Mouse (Mus musculus) limb, embryonic 12.5 days (tissue): ENCODE measurements around the gene Ergic1. TPM values are rescaled to one million over a fixed set of nuclear protein-coding genes. Genes with fewer than 3 reads are reported as not detected.

Experiments
- ATAC-seq: fragments of 200-750 bp; cut with Nextera tagmentation; 2 replicates; pipeline ENCODE4 v1.8.0; 2017; ENCODE audit warnings: low read depth, moderate TSS enrichment; ENCODE audit not compliant: insufficient number of reproducible peaks, insufficient read depth, low FRiP score, low TSS enrichment
- H3K27ac ChIP-seq: fragments of 300-500 bp; sonication (generic); 2 replicates; pipeline ENCODE4 v1.5.1; 2016; ENCODE audit warnings: mild to moderate bottlenecking, moderate library complexity
- H3K27me3 ChIP-seq: fragments of 300-500 bp; sonication (generic); 2 replicates; pipeline ENCODE4 v1.6.1; 2016; ENCODE audit warnings: mild to moderate bottlenecking, moderate library complexity
- H3K36me3 ChIP-seq: fragments of 300-500 bp; sonication (generic); 2 replicates; pipeline ENCODE4 v1.6.1; 2016; ENCODE audit warnings: mild to moderate bottlenecking, moderate library complexity
- H3K4me1 ChIP-seq: fragments of 300-500 bp; sonication (generic); replicated peaks from 2 replicates; pipeline ENCODE4 v1.6.1; 2016
- H3K4me2 ChIP-seq: fragments of 300-500 bp; sonication (generic); 2 replicates; pipeline ENCODE4 v1.6.1; 2016; ENCODE audit warnings: mild to moderate bottlenecking, moderate library complexity
- H3K4me3 ChIP-seq: fragments of 300-500 bp; sonication (generic); replicated peaks from 2 replicates; pipeline ENCODE4 v1.5.1; 2016; ENCODE audit warnings: mild to moderate bottlenecking
- H3K9ac ChIP-seq: fragments of 300-500 bp; sonication (generic); replicated peaks from 2 replicates; pipeline ENCODE4 v1.6.1; 2016; ENCODE audit warnings: mild to moderate bottlenecking, moderate library complexity
- H3K9me3 ChIP-seq: fragments of 300-500 bp; sonication (generic); 2 replicates; pipeline ENCODE4 v1.6.1; 2016; ENCODE audit warnings: mild to moderate bottlenecking, moderate library complexity
- WGBS: fragments of 180-500 bp; shearing (Covaris S2); methylation state at CpG from one replicate; pipeline ENCODE4 v1.1.7; 2016; 5-methylcytosine and 5-hydroxymethylcytosine counted together
- polyA plus RNA-seq: library from polyadenylated mRNA; unstranded; fragments of >200 nt; fragmentation: Nextera tagmentation; extraction: Ambion mirVana; gene quantifications from 2 replicates; pipeline ENCODE4 v1.2.1, GENCODE M21; 2016

Gene Ergic1
- polyA plus RNA-seq, 1 experiment from 2014 or later: 90.7 TPM

DNA sequence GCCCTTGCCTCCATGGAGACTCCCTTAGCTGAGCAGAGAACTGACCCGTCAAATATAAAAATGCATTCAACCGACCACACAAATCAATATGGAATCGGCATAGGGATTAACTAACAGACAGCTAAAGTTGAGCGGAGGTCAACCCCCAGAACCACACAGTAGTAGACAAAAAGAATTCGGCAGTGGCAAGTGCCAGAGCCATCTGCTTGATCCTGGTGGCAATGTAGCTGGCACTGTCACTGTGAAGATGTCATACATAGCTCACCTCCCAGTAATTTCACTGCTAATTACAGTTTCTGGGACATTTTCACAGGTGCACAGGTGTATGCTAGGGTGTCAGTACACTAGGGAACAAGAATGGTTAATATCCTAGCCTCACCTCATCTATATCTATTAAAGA is 21.2 kb upstream of the Ergic1 start:
- no peaks in the 10 kb centered on the region for H3K4me1 ChIP-seq
- H3K4me2 ChIP-seq: no peak overlapping the region
- H3K27me3 ChIP-seq: no peaks in the 10 kb centered on the region
- no peak overlapping the region for H3K4me3 ChIP-seq
- ATAC-seq: no peak
- 87% methylated on average over 5 of the region's 5 CpGs for WGBS
- H3K9ac ChIP-seq: no peak overlapping the region
- H3K9me3 ChIP-seq: no peaks in the 10 kb centered on the region
- H3K36me3 ChIP-seq: no peaks in the 10 kb centered on the region
- H3K27ac ChIP-seq: no peak overlapping the region

- Histone ChIP-seq H3K9ac (no peak overlapping the region), H3K27ac (no peak overlapping the region), H3K4me2 (no peak overlapping the region), H3K9me3 (no peaks in the 10 kb centered on the region), H3K4me1 (peaks cover 12% of the 10 kb centered on the region), H3K36me3 (no peaks in the 10 kb centered on the region), H3K4me3 (no peak overlapping the region), H3K27me3 (peaks cover 11% of the 10 kb centered on the region)
- ATAC-seq: no peak
- WGBS: 85% methylated on average over 8 of the region's 8 CpGs
These were observed 16.8 kb upstream of the Ergic1 start for GRCm38 (mm10) chr17:26544319-26544963.

DNA sequence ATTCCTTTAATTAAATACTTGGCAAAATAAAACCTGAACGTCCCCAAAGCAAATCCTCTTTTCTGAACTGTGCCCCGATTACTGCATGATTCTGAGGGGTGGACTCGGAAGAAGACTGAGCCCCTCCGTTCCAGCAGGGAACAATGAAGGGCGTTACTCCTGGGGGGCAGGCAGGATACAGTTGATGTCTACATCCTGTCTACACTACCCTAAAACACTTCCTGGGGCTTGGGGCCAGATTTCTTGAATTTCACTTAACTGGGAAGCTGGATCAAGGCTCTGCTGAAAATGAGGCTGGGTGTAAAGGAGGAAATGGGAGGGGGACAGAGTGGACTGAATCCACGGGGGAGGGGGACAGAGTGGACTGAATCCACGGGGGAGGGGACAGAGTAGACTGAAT is 13.5 kb upstream of the Ergic1 start:
- Histone ChIP-seq H3K4me2 (no peak overlapping the region), H3K4me3 (no peak overlapping the region), H3K9me3 (no peaks in the 10 kb centered on the region), H3K4me1 (peaks cover 13% of the 10 kb centered on the region), H3K36me3 (no peaks in the 10 kb centered on the region), H3K27me3 (peaks cover 20% of the 10 kb centered on the region), H3K27ac (no peak overlapping the region), H3K9ac (no peak overlapping the region)
- 27% methylated on average over 6 of the region's 7 CpGs for WGBS
- ATAC-seq: no peak

DNA sequence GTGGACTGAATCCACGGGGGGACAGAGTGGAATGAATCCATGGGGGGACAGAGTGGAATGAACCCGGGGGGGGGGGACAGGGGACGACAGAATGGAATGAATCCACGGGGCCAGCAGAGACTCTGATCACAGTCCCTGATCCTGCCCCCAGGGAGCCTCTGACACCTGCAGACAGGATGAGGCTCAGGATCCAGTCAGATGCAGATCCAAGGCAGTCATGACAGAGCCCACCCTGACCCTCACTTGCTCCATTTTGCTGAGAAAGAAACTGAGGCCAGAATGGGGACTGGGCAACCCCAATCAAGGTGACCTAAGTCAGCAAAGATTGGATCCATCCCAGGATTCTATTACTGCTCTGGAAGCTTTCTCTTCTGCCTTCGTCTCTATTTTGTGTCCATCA is 12.7 kb upstream of the Ergic1 start:
- Histone ChIP-seq H3K9ac (no peak overlapping the region), H3K27ac (no peak overlapping the region), H3K27me3 (peaks cover 20% of the 10 kb centered on the region), H3K4me1 (peaks cover 13% of the 10 kb centered on the region), H3K4me3 (no peak overlapping the region), H3K4me2 (peak overlapping the region; percentile 13; the same call in 1 of the 2 replicates), H3K9me3 (no peaks in the 10 kb centered on the region), H3K36me3 (no peaks in the 10 kb centered on the region)
- peak; percentile 31; the same call in 1 of the 2 replicates for ATAC-seq
- WGBS: 6% methylated on average over 4 of the region's 5 CpGs

- Histone ChIP-seq H3K36me3 (no peaks in the 10 kb centered on the region), H3K27ac (no peak overlapping the region), H3K9ac (no peak overlapping the region), H3K27me3 (peaks cover 20% of the 10 kb centered on the region), H3K4me1 (peaks cover 13% of the 10 kb centered on the region), H3K4me2 (peak overlapping the region; percentile 13; the same call in 1 of the 2 replicates), H3K9me3 (no peaks in the 10 kb centered on the region), H3K4me3 (no peak overlapping the region)
- no peak for ATAC-seq
- 10% methylated on average over 12 of the region's 12 CpGs for whole genome bisulfite sequencing
These were observed 12.0 kb upstream of the Ergic1 start for GRCm38 (mm10) chr17:26549148-26549809.

- Histone ChIP-seq H3K27ac (no peak overlapping the region), H3K9me3 (no peaks in the 10 kb centered on the region), H3K27me3 (peaks cover 20% of the 10 kb centered on the region), H3K4me3 (no peak overlapping the region), H3K36me3 (no peaks in the 10 kb centered on the region), H3K4me2 (no peak overlapping the region), H3K4me1 (peaks cover 13% of the 10 kb centered on the region), H3K9ac (no peak overlapping the region)
- ATAC-seq: no peak
- WGBS: 82% methylated on average over 6 of the region's 6 CpGs
These were observed 10.2 kb upstream of the Ergic1 start for GRCm38 (mm10) chr17:26551104-26551503.

GRCm38 (mm10) chr17:26553033-26553432 is 8.3 kb upstream of the Ergic1 start:
- Histone ChIP-seq H3K27ac (no peak overlapping the region), H3K9me3 (no peaks in the 10 kb centered on the region), H3K4me2 (no peak overlapping the region), H3K36me3 (no peaks in the 10 kb centered on the region), H3K9ac (no peak overlapping the region), H3K4me3 (no peak overlapping the region), H3K27me3 (peaks cover 20% of the 10 kb centered on the region), H3K4me1 (peaks cover 10% of the 10 kb centered on the region)
- 68% methylated on average over 3 of the region's 3 CpGs for WGBS
- ATAC-seq: no peak

DNA sequence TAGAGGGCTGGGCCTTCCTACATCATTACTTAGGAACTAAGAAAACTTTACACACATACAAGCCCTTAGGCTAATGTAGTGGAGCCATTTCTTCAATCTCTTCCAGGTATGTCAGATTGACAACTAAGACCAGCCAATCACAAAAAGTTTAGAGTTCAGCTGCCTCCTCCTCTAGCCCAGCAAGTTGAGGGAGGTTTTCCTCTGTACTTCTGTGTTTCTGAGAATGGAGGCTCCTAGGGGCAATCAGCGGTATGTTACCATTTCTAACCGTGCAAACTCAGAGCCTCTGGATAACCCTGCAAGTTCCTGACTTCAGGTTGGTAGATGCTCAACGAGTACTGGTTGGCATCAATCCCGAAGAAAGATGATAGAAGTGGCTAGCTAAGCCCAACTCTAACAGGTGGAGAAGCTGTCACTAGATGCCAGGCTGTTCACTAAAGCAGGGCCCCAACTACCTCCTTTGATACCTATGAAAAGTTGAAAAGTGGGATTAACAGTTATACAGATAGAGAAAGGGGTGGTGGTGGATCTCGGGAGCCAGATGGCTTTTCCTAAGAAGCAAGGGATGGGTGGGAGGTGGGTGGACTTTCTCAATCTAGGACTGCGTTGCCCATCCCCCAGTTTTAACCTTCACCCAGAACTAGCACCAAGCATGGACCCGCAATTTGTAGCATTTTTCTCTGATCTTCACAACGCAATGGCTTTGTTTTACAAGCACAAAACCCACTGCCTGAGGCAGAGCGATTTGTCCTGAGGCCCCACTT is 581 bp upstream of the Ergic1 start:
- H3K4me2 ChIP-seq: peak overlapping the region; percentile 94
- 0 out of 2 replicates have a peak, but pooled peaks cover under 1% of the 10 kb centered on the region for H3K9me3 ChIP-seq
- no peaks in the 10 kb centered on the region for H3K27me3 ChIP-seq
- peak overlapping the region; percentile 90 for H3K4me3 ChIP-seq
- H3K4me1 ChIP-seq: peaks cover 18% of the 10 kb centered on the region
- peak overlapping the region; percentile 84 for H3K27ac ChIP-seq
- ATAC-seq: peak; percentile 26
- H3K9ac ChIP-seq: peak overlapping the region; percentile 86
- 35% methylated on average over 9 of the region's 9 CpGs for WGBS
- H3K36me3 ChIP-seq: peaks cover 25% of the 10 kb centered on the region

- H3K9me3 ChIP-seq: peaks cover 10% of the 10 kb centered on the region; the same call in 1 of the 2 replicates
- peaks cover 18% of the 10 kb centered on the region for H3K4me1 ChIP-seq
- H3K27ac ChIP-seq: peak within 1 kb of the TSS; percentile 84
- H3K4me2 ChIP-seq: peak within 1 kb of the TSS; percentile 94
- 1% methylated on average over 25 of the region's 25 CpGs for WGBS
- H3K9ac ChIP-seq: peak within 1 kb of the TSS; percentile 86
- ATAC-seq: peak; percentile 88
- peak within 1 kb of the TSS; percentile 90 for H3K4me3 ChIP-seq
- peaks cover 35% of the 10 kb centered on the region for H3K36me3 ChIP-seq
- H3K27me3 ChIP-seq: no peaks in the 10 kb centered on the region
These were observed 427 bp downstream of the Ergic1 start, which contains the start of gene Dusp1 for GRCm38 (mm10) chr17:26561651-26562181. Dusp1 (minus strand) TSS chr17:26562128.

GRCm38 (mm10) chr17:26562292-26562691 is 1.0 kb downstream of the Ergic1 start:
- H3K27me3 ChIP-seq: no peaks in the 10 kb centered on the region
- peaks cover 40% of the 10 kb centered on the region for H3K36me3 ChIP-seq
- peak overlapping the region; percentile 90 for H3K4me3 ChIP-seq
- H3K9ac ChIP-seq: peak overlapping the region; percentile 86
- peak overlapping the region; percentile 94 for H3K4me2 ChIP-seq
- 73% methylated on average over 4 of the region's 4 CpGs for WGBS
- peak overlapping the region; percentile 84; the same call in 1 of the 2 replicates for H3K27ac ChIP-seq
- no peak for ATAC-seq
- peaks cover 10% of the 10 kb centered on the region; the same call in 1 of the 2 replicates for H3K9me3 ChIP-seq
- peaks cover 18% of the 10 kb centered on the region for H3K4me1 ChIP-seq

DNA sequence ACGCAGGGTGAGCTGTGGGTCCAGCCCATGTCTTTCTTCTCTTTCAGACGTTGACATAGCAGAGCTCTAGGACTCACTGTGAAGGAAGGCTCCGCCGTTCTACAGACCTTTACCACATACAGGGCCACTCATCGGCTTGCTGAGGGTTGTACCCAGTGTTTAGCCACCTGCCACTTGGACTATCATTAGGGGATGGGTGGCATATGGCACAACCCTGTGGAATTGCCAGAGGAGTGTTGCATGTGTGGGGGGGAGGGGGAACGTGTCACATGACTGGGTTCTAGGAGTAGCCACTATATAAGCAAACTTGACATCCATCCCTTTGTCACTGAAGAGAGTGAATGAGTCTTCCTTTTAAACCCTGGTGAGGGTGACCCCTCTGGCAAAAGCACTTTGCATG is 2.2 kb downstream of the Ergic1 start:
- Histone ChIP-seq H3K36me3 (peaks cover 52% of the 10 kb centered on the region), H3K9ac (no peak overlapping the region), H3K4me3 (no peak overlapping the region), H3K9me3 (peaks cover 10% of the 10 kb centered on the region; the same call in 1 of the 2 replicates), H3K4me1 (peaks cover 18% of the 10 kb centered on the region), H3K27me3 (no peaks in the 10 kb centered on the region), H3K4me2 (no peak overlapping the region), H3K27ac (no peak overlapping the region)
- WGBS: 95% methylated on average over 6 of the region's 6 CpGs
- no peak for ATAC-seq
